Mouse (Mus musculus): ENCODE measurements around the gene Olfr319. TPM values are rescaled to one million over a fixed set of nuclear protein-coding genes. Genes with fewer than 3 reads are reported as not detected.

The Olfr319 gene
- total and polyA plus RNA-seq, 3 experiments, result not detected

DNA sequence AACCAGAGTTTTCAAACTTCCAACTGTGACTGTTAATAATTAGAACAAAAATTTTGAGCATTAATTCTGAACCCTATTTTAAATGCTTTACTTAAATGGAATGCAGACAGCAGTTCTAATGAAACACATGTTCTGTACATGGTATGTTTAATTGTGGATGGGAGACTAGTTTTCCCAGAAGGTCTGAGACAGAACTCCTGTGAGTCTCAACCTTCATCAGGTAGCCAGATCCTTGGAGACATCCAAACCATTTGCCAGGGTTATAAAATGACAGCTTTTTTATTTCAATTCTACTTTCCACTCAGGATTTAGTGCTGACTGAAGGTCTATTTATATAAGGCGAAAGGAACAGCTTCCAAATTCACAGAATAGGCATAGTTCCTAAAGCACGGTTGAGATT is 53.5 kb downstream of the Olfr319 start, which contains the start of gene Olfr316:
Olfr316 (plus strand) TSS at position 301 of the 400 bp plus-strand sequence.
- no peak for TF ChIP-seq ZC3H11A (IDR thresholded peaks at IDR 0.05; ENCODE audit: low read depth, low read length)
- TF ChIP-seq RCOR1 (IDR thresholded peaks at IDR 0.05; ENCODE audit: low read depth, low read length), result no peak
- TF ChIP-seq KAT2A (conservative IDR thresholded peaks at IDR 0.05; ENCODE audit: low read depth, low read length), result no peak
- no peak for TF ChIP-seq POLR2A (IDR thresholded peaks at IDR 0.05; ENCODE audit: control insufficient read depth in 1 of 2, insufficient read depth in 1 of 2, low read depth in 1 of 2, low read length in 2 of 2, poor library complexity in 1 of 2)
- TF ChIP-seq MAZ (IDR thresholded peaks at IDR 0.05; ENCODE audit: low read depth, low read length), result no peak
- TF ChIP-seq SMC3 (IDR thresholded peaks at IDR 0.05; ENCODE audit: low read depth, low read length), result no peak
- TF ChIP-seq POLR2AphosphoS5 (IDR thresholded peaks at IDR 0.05; ENCODE audit: borderline replicate concordance, low read depth, low read length), result no peak
- no peak for TF ChIP-seq HCFC1 (IDR thresholded peaks at IDR 0.05; ENCODE audit: low read depth, low read length)
- H3K9me3 ChIP-seq (replicated peaks; ENCODE audit: insufficient read depth, low read length), result no peaks in the 10 kb centered on the region
- no peak for DNase-seq (ENCODE audit: low read depth, low spot score)

More for the DNA sequence above, 53.5 kb downstream of the Olfr319 start, which contains the start of gene Olfr316:
- H3K79me2 ChIP-seq (ENCODE audit: control insufficient read depth, insufficient read depth, low read length, poor library complexity), result no peaks in the 10 kb centered on the region
- H3K4me3 ChIP-seq (ENCODE audit: control insufficient read depth in 1 of 2, insufficient read depth in 1 of 2, low read depth in 2 of 2, low read length in 2 of 2), result no peak within 1 kb of the TSS
- H3K36me3 ChIP-seq (ENCODE audit: control insufficient read depth in 1 of 2, insufficient read depth in 2 of 2, low read length in 2 of 2), result no peaks in the 10 kb centered on the region
- H3K27me3 ChIP-seq (ENCODE audit: control insufficient read depth in 1 of 2, insufficient read depth in 2 of 2, low read length in 2 of 2), result peaks cover 2 to 8% of the 10 kb centered on the region in 2 experiments; a peak in 3 of 4 replicates
- H3K4me1 ChIP-seq (ENCODE audit: control insufficient read depth in 1 of 2, insufficient read depth in 2 of 2, low read length in 2 of 2), result no peaks in the 10 kb centered on the region
- no peak within 1 kb of the TSS for H3K27ac ChIP-seq (ENCODE audit: control insufficient read depth, low read depth, low read length)
- H3K9ac ChIP-seq (ENCODE audit: control insufficient read depth, low read depth, low read length, poor library complexity, severe bottlenecking), result no peak within 1 kb of the TSS

Other genes starting within 250 kb of the Olfr319 start
- not detected in 2 replicates for gene Lypd9, start 246.2 kb upstream of the Olfr319 start, total RNA-seq (2012; rRNA removed)
- gene Lypd9, start 246.2 kb upstream of the Olfr319 start, polyA plus RNA-seq (2012; ENCODE audit: insufficient read depth in 1 of 2, insufficient read length in 2 of 2, low read depth in 1 of 2, low replicate concordance in 2 of 2, missing spikeins in 1 of 2), result not detected
- not detected in 2 replicates for gene Olfr30, start 236.9 kb upstream of the Olfr319 start, total RNA-seq (2012; rRNA removed)
- not detected for gene Olfr30, start 236.9 kb upstream of the Olfr319 start, polyA plus RNA-seq (2012; ENCODE audit: insufficient read depth in 1 of 2, insufficient read length in 2 of 2, low read depth in 1 of 2, low replicate concordance in 2 of 2, missing spikeins in 1 of 2)
- not detected in 2 replicates for gene Olfr332, start 206.6 kb upstream of the Olfr319 start, total RNA-seq (2012; rRNA removed)
- gene Olfr332, start 206.6 kb upstream of the Olfr319 start, polyA plus RNA-seq (2012; ENCODE audit: insufficient read depth in 1 of 2, insufficient read length in 2 of 2, low read depth in 1 of 2, low replicate concordance in 2 of 2, missing spikeins in 1 of 2), result not detected
- not detected in 2 replicates for gene Olfr331, start 196.6 kb upstream of the Olfr319 start, total RNA-seq (2012; rRNA removed)
- not detected for gene Olfr331, start 196.6 kb upstream of the Olfr319 start, polyA plus RNA-seq (2012; ENCODE audit: insufficient read depth in 1 of 2, insufficient read length in 2 of 2, low read depth in 1 of 2, low replicate concordance in 2 of 2, missing spikeins in 1 of 2)
- gene Olfr330, start 164.3 kb upstream of the Olfr319 start, total RNA-seq (2012; rRNA removed), result not detected in 2 replicates
- gene Olfr330, start 164.3 kb upstream of the Olfr319 start, polyA plus RNA-seq (2012; ENCODE audit: insufficient read depth in 1 of 2, insufficient read length in 2 of 2, low read depth in 1 of 2, low replicate concordance in 2 of 2, missing spikeins in 1 of 2), result not detected
- not detected in 2 replicates for gene Olfr329-ps, start 152.7 kb upstream of the Olfr319 start, total RNA-seq (2012; rRNA removed)
- not detected for gene Olfr329-ps, start 152.7 kb upstream of the Olfr319 start, polyA plus RNA-seq (2012; ENCODE audit: insufficient read depth in 1 of 2, insufficient read length in 2 of 2, low read depth in 1 of 2, low replicate concordance in 2 of 2, missing spikeins in 1 of 2)
- 0.04 and 0.07 TPM in 2 replicates for gene Olfr328, start 143.5 kb upstream of the Olfr319 start, total RNA-seq (2012; rRNA removed)
- not detected for gene Olfr328, start 143.5 kb upstream of the Olfr319 start, polyA plus RNA-seq (2012; ENCODE audit: insufficient read depth in 1 of 2, insufficient read length in 2 of 2, low read depth in 1 of 2, low replicate concordance in 2 of 2, missing spikeins in 1 of 2)
- gene Olfr224, start 128.6 kb upstream of the Olfr319 start, total RNA-seq (2012; rRNA removed), result not detected in 2 replicates
- gene Olfr224, start 128.6 kb upstream of the Olfr319 start, polyA plus RNA-seq (2012; ENCODE audit: insufficient read depth in 1 of 2, insufficient read length in 2 of 2, low read depth in 1 of 2, low replicate concordance in 2 of 2, missing spikeins in 1 of 2), result not detected
- gene Olfr325, start 121.4 kb upstream of the Olfr319 start, total RNA-seq (2012; rRNA removed), result not detected in 2 replicates
- not detected for gene Olfr325, start 121.4 kb upstream of the Olfr319 start, polyA plus RNA-seq (2012; ENCODE audit: insufficient read depth in 1 of 2, insufficient read length in 2 of 2, low read depth in 1 of 2, low replicate concordance in 2 of 2, missing spikeins in 1 of 2)
- not detected in 2 replicates for gene Olfr324, start 104.0 kb upstream of the Olfr319 start, total RNA-seq (2012; rRNA removed)
- gene Olfr324, start 104.0 kb upstream of the Olfr319 start, polyA plus RNA-seq (2012; ENCODE audit: insufficient read depth in 1 of 2, insufficient read length in 2 of 2, low read depth in 1 of 2, low replicate concordance in 2 of 2, missing spikeins in 1 of 2), result not detected
- gene 2210407C18Rik, start 83.1 kb upstream of the Olfr319 start, total RNA-seq (2012; rRNA removed), result not detected in 2 replicates
- gene 2210407C18Rik, start 83.1 kb upstream of the Olfr319 start, polyA plus RNA-seq (2012; ENCODE audit: insufficient read depth in 1 of 2, insufficient read length in 2 of 2, low read depth in 1 of 2, low replicate concordance in 2 of 2, missing spikeins in 1 of 2), result not detected
- gene Olfr323, start 68.7 kb upstream of the Olfr319 start, total RNA-seq (2012; rRNA removed), result not detected in 2 replicates
- gene Olfr323, start 68.7 kb upstream of the Olfr319 start, polyA plus RNA-seq (2012; ENCODE audit: insufficient read depth in 1 of 2, insufficient read length in 2 of 2, low read depth in 1 of 2, low replicate concordance in 2 of 2, missing spikeins in 1 of 2), result not detected
- 4.0 and 5.7 TPM in 2 replicates for gene Trim58, start 58.7 kb upstream of the Olfr319 start, total RNA-seq (2012; rRNA removed)
- gene Trim58, start 58.7 kb upstream of the Olfr319 start, polyA plus RNA-seq (2012; ENCODE audit: insufficient read depth in 1 of 2, insufficient read length in 2 of 2, low read depth in 1 of 2, low replicate concordance in 2 of 2, missing spikeins in 1 of 2), result 10 to 100 TPM in 1 of 2 experiments, not detected in 1; 14.1 TPM
- gene Olfr322, start 40.4 kb upstream of the Olfr319 start, total RNA-seq (2012; rRNA removed), result not detected in 2 replicates
- gene Olfr322, start 40.4 kb upstream of the Olfr319 start, polyA plus RNA-seq (2012; ENCODE audit: insufficient read depth in 1 of 2, insufficient read length in 2 of 2, low read depth in 1 of 2, low replicate concordance in 2 of 2, missing spikeins in 1 of 2), result not detected
- gene Olfr320, start 18.1 kb upstream of the Olfr319 start, total RNA-seq (2012; rRNA removed), result not detected in 2 replicates
- gene Olfr320, start 18.1 kb upstream of the Olfr319 start, polyA plus RNA-seq (2012; ENCODE audit: insufficient read depth in 1 of 2, insufficient read length in 2 of 2, low read depth in 1 of 2, low replicate concordance in 2 of 2, missing spikeins in 1 of 2), result not detected
- not detected in 2 replicates for gene Olfr318, start 24.9 kb downstream of the Olfr319 start, total RNA-seq (2012; rRNA removed)
- gene Olfr318, start 24.9 kb downstream of the Olfr319 start, polyA plus RNA-seq (2012; ENCODE audit: insufficient read depth in 1 of 2, insufficient read length in 2 of 2, low read depth in 1 of 2, low replicate concordance in 2 of 2, missing spikeins in 1 of 2), result under 1 TPM in 1 of 2 experiments, not detected in 1; 0.06 TPM
- gene Olfr317, start 40.0 kb downstream of the Olfr319 start, total RNA-seq (2012; rRNA removed), result not detected in 2 replicates
- gene Olfr317, start 40.0 kb downstream of the Olfr319 start, polyA plus RNA-seq (2012; ENCODE audit: insufficient read depth in 1 of 2, insufficient read length in 2 of 2, low read depth in 1 of 2, low replicate concordance in 2 of 2, missing spikeins in 1 of 2), result not detected
- gene Olfr316, start 53.6 kb downstream of the Olfr319 start, total RNA-seq (2012; rRNA removed), result not detected in 2 replicates
- gene Olfr316, start 53.6 kb downstream of the Olfr319 start, polyA plus RNA-seq (2012; ENCODE audit: insufficient read depth in 1 of 2, insufficient read length in 2 of 2, low read depth in 1 of 2, low replicate concordance in 2 of 2, missing spikeins in 1 of 2), result not detected
- not detected in 2 replicates for gene Olfr315, start 74.0 kb downstream of the Olfr319 start, total RNA-seq (2012; rRNA removed)
- gene Olfr315, start 74.0 kb downstream of the Olfr319 start, polyA plus RNA-seq (2012; ENCODE audit: insufficient read depth in 1 of 2, insufficient read length in 2 of 2, low read depth in 1 of 2, low replicate concordance in 2 of 2, missing spikeins in 1 of 2), result not detected
- gene Olfr314, start 83.8 kb downstream of the Olfr319 start, total RNA-seq (2012; rRNA removed), result not detected in 2 replicates
- not detected for gene Olfr314, start 83.8 kb downstream of the Olfr319 start, polyA plus RNA-seq (2012; ENCODE audit: insufficient read depth in 1 of 2, insufficient read length in 2 of 2, low read depth in 1 of 2, low replicate concordance in 2 of 2, missing spikeins in 1 of 2)
- gene Fam183b, start 102.8 kb downstream of the Olfr319 start, total RNA-seq (2012; rRNA removed), result not detected in 2 replicates
- not detected for gene Fam183b, start 102.8 kb downstream of the Olfr319 start, polyA plus RNA-seq (2012; ENCODE audit: insufficient read depth in 1 of 2, insufficient read length in 2 of 2, low read depth in 1 of 2, low replicate concordance in 2 of 2, missing spikeins in 1 of 2)
- not detected in 2 replicates for gene Olfr313, start 115.8 kb downstream of the Olfr319 start, total RNA-seq (2012; rRNA removed)
- not detected for gene Olfr313, start 115.8 kb downstream of the Olfr319 start, polyA plus RNA-seq (2012; ENCODE audit: insufficient read depth in 1 of 2, insufficient read length in 2 of 2, low read depth in 1 of 2, low replicate concordance in 2 of 2, missing spikeins in 1 of 2)
- gene Olfr312, start 130.1 kb downstream of the Olfr319 start, total RNA-seq (2012; rRNA removed), result not detected in 2 replicates
- gene Olfr312, start 130.1 kb downstream of the Olfr319 start, polyA plus RNA-seq (2012; ENCODE audit: insufficient read depth in 1 of 2, insufficient read length in 2 of 2, low read depth in 1 of 2, low replicate concordance in 2 of 2, missing spikeins in 1 of 2), result not detected
- not detected in 2 replicates for gene Olfr311, start 140.1 kb downstream of the Olfr319 start, total RNA-seq (2012; rRNA removed)
- gene Olfr311, start 140.1 kb downstream of the Olfr319 start, polyA plus RNA-seq (2012; ENCODE audit: insufficient read depth in 1 of 2, insufficient read length in 2 of 2, low read depth in 1 of 2, low replicate concordance in 2 of 2, missing spikeins in 1 of 2), result not detected
- 1.7 and 2.1 TPM in 2 replicates for gene Gm12258, start 148.0 kb downstream of the Olfr319 start, total RNA-seq (2012; rRNA removed)
- gene Gm12258, start 148.0 kb downstream of the Olfr319 start, polyA plus RNA-seq (2012; ENCODE audit: insufficient read depth in 1 of 2, insufficient read length in 2 of 2, low read depth in 1 of 2, low replicate concordance in 2 of 2, missing spikeins in 1 of 2), result 1 to 10 TPM in 1 of 2 experiments, not detected in 1; 2.5 TPM
- 5.8 and 6.9 TPM in 2 replicates for gene 2810021J22Rik, start 168.1 kb downstream of the Olfr319 start, total RNA-seq (2012; rRNA removed)
- 1 to 10 TPM in 1 of 2 experiments, not detected in 1; 6.2 TPM for gene 2810021J22Rik, start 168.1 kb downstream of the Olfr319 start, polyA plus RNA-seq (2012; ENCODE audit: insufficient read depth in 1 of 2, insufficient read length in 2 of 2, low read depth in 1 of 2, low replicate concordance in 2 of 2, missing spikeins in 1 of 2)
- gene Zfp39, start 205.1 kb downstream of the Olfr319 start, total RNA-seq (2012; rRNA removed), result 5.2 and 6.0 TPM in 2 replicates
- 1 to 10 TPM in 1 of 2 experiments, not detected in 1; 5.1 TPM for gene Zfp39, start 205.1 kb downstream of the Olfr319 start, polyA plus RNA-seq (2012; ENCODE audit: insufficient read depth in 1 of 2, insufficient read length in 2 of 2, low read depth in 1 of 2, low replicate concordance in 2 of 2, missing spikeins in 1 of 2)
- 0.62 and 1.7 TPM in 2 replicates for gene Btnl10, start 218.7 kb downstream of the Olfr319 start, total RNA-seq (2012; rRNA removed)
- gene Btnl10, start 218.7 kb downstream of the Olfr319 start, polyA plus RNA-seq (2012; ENCODE audit: insufficient read depth in 1 of 2, insufficient read length in 2 of 2, low read depth in 1 of 2, low replicate concordance in 2 of 2, missing spikeins in 1 of 2), result under 1 TPM in 1 of 2 experiments, not detected in 1; 0.92 TPM
- 282 and 337 TPM in 2 replicates for gene Rnf187, start 239.8 kb downstream of the Olfr319 start, total RNA-seq (2012; rRNA removed)
- gene Rnf187, start 239.8 kb downstream of the Olfr319 start, polyA plus RNA-seq (2012; ENCODE audit: insufficient read depth in 1 of 2, insufficient read length in 2 of 2, low read depth in 1 of 2, low replicate concordance in 2 of 2, missing spikeins in 1 of 2), result 1,000 to 10,000 TPM in 1 of 2 experiments, 100 to 1,000 TPM in 1; 280 to 3,830 TPM
- 48.2 and 147 TPM in 2 replicates for gene Hist3h2ba, start 249.8 kb downstream of the Olfr319 start, total RNA-seq (2012; rRNA removed)
- gene Hist3h2ba, start 249.8 kb downstream of the Olfr319 start, polyA plus RNA-seq (2012; ENCODE audit: insufficient read depth in 1 of 2, insufficient read length in 2 of 2, low read depth in 1 of 2, low replicate concordance in 2 of 2, missing spikeins in 1 of 2), result under 1 TPM in 1 of 2 experiments, not detected in 1; 0.21 TPM

Data from MEL (cell line).